Mouse (Mus musculus) heart, embryonic 13.5 days (tissue): ENCODE results near the gene Pax8. TPM values are rescaled to one million over a fixed set of nuclear protein-coding genes. Genes with fewer than 3 reads are reported as not detected.

Source experiments
- ATAC-seq: fragments of 200-750 bp; cut with Nextera tagmentation; 2 replicates; pipeline ENCODE4 v1.8.0; 2017; ENCODE audit warnings: moderate TSS enrichment; ENCODE audit not compliant: insufficient number of reproducible peaks, low FRiP score, low TSS enrichment; ENCODE audit errors: extremely low read depth
- H3K27ac ChIP-seq: fragments of 300-500 bp; sonication (generic); replicated peaks from 2 replicates; pipeline ENCODE4 v1.5.1; 2015; ENCODE audit warnings: moderate library complexity, mild to moderate bottlenecking, inconsistent platforms
- H3K27me3 ChIP-seq: fragments of 300-500 bp; sonication (generic); replicated peaks from 2 replicates; pipeline ENCODE4 v1.6.1; 2015; ENCODE audit warnings: mild to moderate bottlenecking, inconsistent platforms
- H3K36me3 ChIP-seq: fragments of 300-500 bp; sonication (generic); 2 replicates; pipeline ENCODE4 v1.6.1; 2015; ENCODE audit warnings: mild to moderate bottlenecking, inconsistent platforms
- H3K4me1 ChIP-seq: fragments of 300-500 bp; sonication (generic); 2 replicates; pipeline ENCODE4 v1.6.1; 2015; ENCODE audit warnings: inconsistent platforms
- H3K4me2 ChIP-seq: fragments of 300-500 bp; sonication (generic); 2 replicates; pipeline ENCODE4 v1.6.1; 2015; ENCODE audit warnings: inconsistent platforms, mild to moderate bottlenecking, moderate library complexity
- H3K4me3 ChIP-seq: fragments of 300-500 bp; sonication (generic); 2 replicates; pipeline ENCODE4 v1.5.1; 2015; ENCODE audit warnings: moderate library complexity, mild to moderate bottlenecking, inconsistent platforms
- H3K9ac ChIP-seq: fragments of 300-500 bp; sonication (generic); 2 replicates; pipeline ENCODE4 v1.6.1; 2015; ENCODE audit warnings: inconsistent platforms, mild to moderate bottlenecking, moderate library complexity
- H3K9me3 ChIP-seq: fragments of 300-500 bp; sonication (generic); 2 replicates; pipeline ENCODE4 v1.6.1; 2016; ENCODE audit warnings: inconsistent platforms
- WGBS: fragments of 180-500 bp; shearing (Covaris S2); methylation state at CpG from one replicate; pipeline ENCODE4 v1.1.7; 2015; ENCODE audit warnings: mixed read lengths; 5-methylcytosine and 5-hydroxymethylcytosine counted together
- polyA plus RNA-seq: library from polyadenylated mRNA; unstranded; fragments of >200 nt; fragmentation: Nextera tagmentation; extraction: Ambion mirVana; gene quantifications from 2 replicates; pipeline ENCODE4 v1.2.1, GENCODE M21; 2015

The Pax8 gene
- polyA plus RNA-seq, 1 experiment from 2014 or later: 0.23 TPM

DNA sequence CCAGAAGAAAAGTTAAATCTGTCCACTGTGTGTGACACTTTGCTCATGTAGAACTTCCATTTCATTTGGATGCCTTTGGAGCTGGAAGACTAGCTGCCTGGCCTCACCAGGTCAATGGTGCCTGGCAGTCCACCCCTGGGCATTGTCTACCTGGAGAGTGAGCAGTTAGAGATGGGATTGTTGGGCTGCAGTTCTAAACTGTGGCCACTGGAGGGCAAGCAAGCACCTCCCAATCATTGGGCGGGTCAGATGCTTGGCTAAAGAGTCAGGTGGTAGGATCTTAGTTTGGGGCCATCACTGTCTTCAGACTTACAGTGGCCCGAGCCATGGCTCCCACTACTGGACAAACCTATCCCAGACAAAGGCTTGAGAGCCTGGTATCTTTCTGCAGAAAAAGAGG is 66.2 kb downstream of the Pax8 start:
- Histone ChIP-seq H3K9me3 (no peaks in the 10 kb centered on the region), H3K4me2 (no peak overlapping the region), H3K4me3 (no peak overlapping the region), H3K27ac (no peak overlapping the region), H3K27me3 (peaks cover 49% of the 10 kb centered on the region), H3K9ac (no peak overlapping the region), H3K4me1 (peaks cover 5% of the 10 kb centered on the region; the same call in 1 of the 2 replicates), H3K36me3 (no peaks in the 10 kb centered on the region)
- no peak for ATAC-seq
- 0% methylated on average over 2 of the region's 2 CpGs for WGBS

- Histone ChIP-seq H3K4me3 (no peak overlapping the region), H3K36me3 (no peaks in the 10 kb centered on the region), H3K27ac (no peak overlapping the region), H3K4me2 (no peak overlapping the region), H3K4me1 (peaks cover 5% of the 10 kb centered on the region; the same call in 1 of the 2 replicates), H3K9me3 (no peaks in the 10 kb centered on the region), H3K27me3 (peaks cover 61% of the 10 kb centered on the region), H3K9ac (no peak overlapping the region)
- WGBS: 53% methylated on average over 4 of the region's 4 CpGs
- ATAC-seq: no peak
Observed at GRCm38 (mm10) chr2:24407701-24408485, 67.5 kb downstream of the Pax8 start.

DNA sequence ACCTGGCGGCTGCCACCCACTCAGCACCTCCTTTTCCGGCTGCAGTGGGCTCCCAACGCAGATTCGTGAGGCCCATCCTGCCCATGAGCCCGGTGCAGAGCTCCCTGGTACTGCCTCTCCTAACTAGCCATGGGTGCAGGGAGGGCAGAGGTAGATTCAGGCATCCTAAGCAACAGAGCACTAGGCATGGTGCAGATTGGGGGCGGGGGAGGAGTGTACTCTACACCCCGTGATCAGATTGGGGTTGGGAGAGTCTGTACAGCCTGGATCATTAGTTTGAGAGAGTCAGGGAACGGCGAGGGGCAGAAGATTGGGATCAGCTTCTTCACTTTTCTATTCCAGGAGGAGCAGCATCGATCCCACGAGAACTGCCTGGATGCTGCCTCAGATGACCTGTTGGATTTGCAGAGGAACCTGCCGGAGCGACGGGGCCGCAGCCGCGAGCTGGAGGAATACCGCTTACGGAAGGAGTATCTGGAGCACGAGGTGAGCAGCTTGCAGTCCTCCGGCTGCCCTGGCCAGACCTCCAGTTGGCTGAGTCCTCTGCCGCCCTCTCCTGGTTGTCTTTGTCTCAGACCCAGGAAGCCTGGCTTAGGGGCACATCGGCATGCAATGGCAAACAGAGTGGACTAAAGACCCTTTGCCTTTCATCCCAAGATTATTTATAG is 69.9 kb downstream of the Pax8 start:
- H3K4me2 ChIP-seq: peak overlapping the region; percentile 70
- no peaks in the 10 kb centered on the region for H3K36me3 ChIP-seq
- no peak for ATAC-seq
- peaks cover 55% of the 10 kb centered on the region for H3K27me3 ChIP-seq
- H3K9me3 ChIP-seq: no peaks in the 10 kb centered on the region
- H3K27ac ChIP-seq: no peak overlapping the region
- peak overlapping the region; percentile 74 for H3K9ac ChIP-seq
- peak overlapping the region; percentile 40 for H3K4me3 ChIP-seq
- 10% methylated on average over 23 of the region's 23 CpGs for WGBS
- peaks cover 10% of the 10 kb centered on the region; the same call in 1 of the 2 replicates for H3K4me1 ChIP-seq

DNA sequence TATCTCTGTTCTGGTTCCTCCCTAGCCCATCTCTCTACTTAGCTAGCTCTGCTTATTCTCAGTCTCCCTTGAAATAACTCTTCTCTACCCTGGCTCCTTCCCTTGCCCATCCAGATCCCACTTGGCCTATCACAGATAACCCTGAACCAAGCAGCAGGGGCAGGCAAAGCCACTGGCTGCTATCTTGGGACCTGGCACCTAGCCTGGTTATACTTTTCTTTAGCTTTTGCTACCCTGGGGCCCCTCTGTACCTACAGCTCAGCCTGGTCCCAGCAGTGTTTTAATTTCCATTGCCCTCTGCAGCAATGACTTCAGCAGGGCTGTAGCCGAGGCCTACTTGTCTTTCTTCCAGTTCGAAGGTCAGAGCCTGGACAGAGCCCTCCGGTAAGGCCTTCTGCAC is 74.7 kb downstream of the Pax8 start:
- Histone ChIP-seq H3K4me2 (no peak overlapping the region), H3K36me3 (no peaks in the 10 kb centered on the region), H3K27ac (no peak overlapping the region), H3K4me3 (no peak overlapping the region), H3K9me3 (no peaks in the 10 kb centered on the region), H3K27me3 (peaks cover 27% of the 10 kb centered on the region), H3K9ac (no peak overlapping the region), H3K4me1 (peaks cover 12% of the 10 kb centered on the region; the same call in 1 of the 2 replicates)
- no peak for ATAC-seq
- 73% methylated on average over 3 of the region's 3 CpGs for WGBS

GRCm38 (mm10) chr2:24397115-24397514 is 78.3 kb downstream of the Pax8 start:
- no peaks in the 10 kb centered on the region; the same call in 1 of the 2 replicates for H3K27me3 ChIP-seq
- H3K4me1 ChIP-seq: peaks cover 7% of the 10 kb centered on the region; the same call in 1 of the 2 replicates
- H3K27ac ChIP-seq: no peak overlapping the region
- H3K36me3 ChIP-seq: no peaks in the 10 kb centered on the region
- no peaks in the 10 kb centered on the region for H3K9me3 ChIP-seq
- ATAC-seq: no peak
- H3K4me3 ChIP-seq: no peak overlapping the region
- WGBS: 15% methylated on average over 2 of the region's 2 CpGs
- no peak overlapping the region for H3K9ac ChIP-seq
- H3K4me2 ChIP-seq: no peak overlapping the region

DNA sequence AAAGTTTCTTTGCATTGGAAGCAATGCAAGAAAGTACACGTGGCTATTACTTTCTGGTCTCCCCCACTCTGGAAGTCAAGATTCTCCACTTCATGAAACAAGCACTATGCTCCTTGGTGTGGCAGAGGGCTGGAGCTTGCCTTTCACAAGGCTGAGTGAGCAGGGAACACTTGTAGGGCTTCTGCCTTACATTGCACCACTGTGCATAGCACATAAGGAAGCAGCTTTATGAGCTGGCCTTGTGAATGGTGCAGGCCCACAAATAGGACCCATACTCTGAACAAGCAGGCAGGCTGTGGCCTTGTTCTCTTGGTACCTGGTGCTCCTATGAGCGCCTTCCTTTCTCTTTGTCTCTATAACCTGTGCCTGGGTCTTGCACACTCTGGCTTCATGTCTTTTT is 82.1 kb downstream of the Pax8 start:
- ATAC-seq: no peak

GRCm38 (mm10) chr2:24387361-24388283 is 87.8 kb downstream of the Pax8 start:
- H3K4me2 ChIP-seq: no peak overlapping the region; the same call in 1 of the 2 replicates
- no peaks in the 10 kb centered on the region for H3K9me3 ChIP-seq
- no peak overlapping the region for H3K4me3 ChIP-seq
- H3K36me3 ChIP-seq: no peaks in the 10 kb centered on the region
- H3K4me1 ChIP-seq: no peaks in the 10 kb centered on the region
- H3K9ac ChIP-seq: no peak overlapping the region
- no peak for ATAC-seq
- WGBS: 77% methylated on average over 4 of the region's 4 CpGs
- no peak overlapping the region for H3K27ac ChIP-seq
- no peaks in the 10 kb centered on the region for H3K27me3 ChIP-seq

More for the DNA sequence above, 82.1 kb downstream of the Pax8 start:
- H3K9me3 ChIP-seq: no peaks in the 10 kb centered on the region
- H3K9ac ChIP-seq: no peak overlapping the region
- H3K4me3 ChIP-seq: no peak overlapping the region
- H3K27me3 ChIP-seq: no peaks in the 10 kb centered on the region; the same call in 1 of the 2 replicates
- no peaks in the 10 kb centered on the region for H3K36me3 ChIP-seq
- H3K27ac ChIP-seq: no peak overlapping the region
- WGBS: 72% methylated on average over 2 of the region's 2 CpGs
- H3K4me2 ChIP-seq: no peak overlapping the region
- no peaks in the 10 kb centered on the region for H3K4me1 ChIP-seq

DNA sequence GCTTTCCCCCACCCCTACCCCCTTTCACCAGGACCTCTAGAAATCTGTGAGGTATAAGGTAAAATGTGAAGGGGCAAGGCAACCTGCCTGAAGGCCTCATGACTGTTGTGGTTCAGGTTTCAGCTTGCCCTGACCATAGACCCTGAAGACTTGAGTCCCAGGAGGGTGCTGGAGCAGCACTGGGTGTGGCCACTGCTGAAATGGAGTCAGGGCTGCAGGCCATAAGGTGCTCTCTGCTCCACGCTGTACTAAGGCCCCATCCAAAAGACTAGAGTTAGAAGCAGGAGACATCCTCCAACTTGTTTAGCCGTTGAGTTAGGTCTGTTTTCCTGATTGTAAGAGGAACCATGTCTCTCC is 88.5 kb downstream of the Pax8 start:
- Histone ChIP-seq H3K4me1 (no peaks in the 10 kb centered on the region), H3K27me3 (no peaks in the 10 kb centered on the region), H3K4me3 (0 out of 2 replicates have a peak overlapping the region, but pooled peaks have one; percentile 9), H3K36me3 (no peaks in the 10 kb centered on the region), H3K4me2 (no peak overlapping the region), H3K9me3 (no peaks in the 10 kb centered on the region), H3K9ac (no peak overlapping the region), H3K27ac (no peak overlapping the region)
- WGBS: 91% methylated on average over 2 of the region's 2 CpGs
- no peak for ATAC-seq

DNA sequence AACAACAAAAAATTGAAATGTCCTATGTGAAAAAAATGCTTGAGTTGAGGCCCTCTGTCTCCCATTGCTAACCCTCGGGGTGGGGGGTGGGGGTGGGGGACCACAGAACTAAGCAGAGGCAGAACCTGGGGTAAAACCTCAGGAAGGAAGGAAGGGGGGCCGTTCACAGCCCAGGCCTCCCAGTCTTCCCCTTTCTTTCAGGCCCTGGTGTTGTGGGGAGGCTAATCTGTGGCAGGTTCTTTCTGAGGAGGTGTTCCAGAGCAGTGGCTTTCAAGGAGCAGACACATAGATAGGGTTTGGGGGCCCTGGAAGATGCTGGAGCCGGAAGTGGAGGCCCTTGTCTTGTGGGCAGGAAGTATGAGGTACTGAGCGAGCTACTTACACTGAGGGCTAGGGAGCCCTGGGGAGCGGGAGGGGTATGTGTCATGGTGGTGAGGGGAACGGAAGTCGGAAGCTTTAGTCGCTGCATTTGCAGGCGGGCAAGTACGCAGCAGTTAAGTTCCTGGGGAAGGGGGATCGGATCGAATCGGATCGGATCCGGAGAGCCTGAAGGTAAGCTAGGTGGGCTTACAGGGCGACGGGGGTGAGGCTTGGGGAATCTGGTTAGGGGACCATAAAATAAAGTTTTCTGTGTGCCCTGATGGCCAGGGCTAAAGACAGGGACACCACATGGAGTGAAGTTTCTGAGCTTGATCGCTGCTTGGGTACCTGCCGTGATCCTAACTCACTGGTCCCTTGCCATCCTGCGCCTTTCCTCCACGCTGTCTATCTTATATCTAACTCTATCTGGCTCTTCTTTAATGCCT is 89.0 kb downstream of the Pax8 start:
- no peak overlapping the region for H3K27ac ChIP-seq
- peak overlapping the region; percentile 9; the same call in 1 of the 2 replicates for H3K4me3 ChIP-seq
- no peaks in the 10 kb centered on the region for H3K36me3 ChIP-seq
- ATAC-seq: no peak
- H3K27me3 ChIP-seq: no peaks in the 10 kb centered on the region
- no peaks in the 10 kb centered on the region for H3K4me1 ChIP-seq
- no peaks in the 10 kb centered on the region for H3K9me3 ChIP-seq
- H3K9ac ChIP-seq: no peak overlapping the region
- 72% methylated on average over 21 of the region's 21 CpGs for WGBS
- H3K4me2 ChIP-seq: no peak overlapping the region

DNA sequence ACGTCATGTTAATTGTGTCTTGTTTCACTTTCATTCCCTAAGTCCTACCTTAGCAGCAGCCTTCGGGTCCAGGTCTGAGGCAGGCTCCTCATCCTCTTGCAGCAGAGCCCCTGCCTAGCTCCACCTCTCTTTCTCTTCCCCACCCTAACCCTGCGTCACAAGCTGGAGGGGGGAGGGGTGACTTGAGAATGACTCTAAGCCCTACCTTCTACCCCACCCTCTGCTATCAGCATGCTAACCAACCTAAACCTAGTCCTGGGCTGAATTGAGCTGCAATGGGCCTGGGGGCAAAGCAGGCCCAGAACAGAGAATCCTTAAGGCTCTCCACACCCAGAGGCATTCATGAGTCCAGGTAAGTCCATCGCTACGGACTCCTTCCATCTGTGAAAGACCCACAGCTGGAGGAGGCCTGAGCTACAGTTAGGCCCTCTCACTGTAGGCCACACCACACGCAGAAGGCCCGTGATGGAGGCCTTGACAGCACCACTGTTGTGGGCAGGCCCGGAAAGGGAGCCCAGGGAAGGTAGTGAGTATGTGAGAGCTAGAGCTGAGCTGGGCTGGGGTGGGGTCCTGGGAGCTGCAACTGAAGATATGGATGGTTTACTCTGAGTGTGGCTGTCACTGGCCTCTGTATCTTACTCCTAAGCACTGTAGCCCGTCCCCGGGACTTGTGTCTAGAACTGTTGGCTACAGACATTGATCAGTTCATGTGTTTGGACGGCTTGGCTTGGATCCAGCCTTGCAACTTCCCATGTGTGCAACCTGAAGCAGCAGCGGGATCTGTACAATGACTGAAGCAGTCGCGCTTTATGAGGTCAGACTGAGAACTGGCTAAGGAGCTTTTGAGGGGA is 90.1 kb downstream of the Pax8 start:
- no peaks in the 10 kb centered on the region for H3K27me3 ChIP-seq
- H3K4me1 ChIP-seq: no peaks in the 10 kb centered on the region
- H3K9me3 ChIP-seq: no peaks in the 10 kb centered on the region
- ATAC-seq: peak; percentile 21; the same call in 1 of the 2 replicates
- WGBS: 69% methylated on average over 14 of the region's 14 CpGs
- H3K27ac ChIP-seq: no peak overlapping the region
- no peak overlapping the region for H3K9ac ChIP-seq
- H3K36me3 ChIP-seq: no peaks in the 10 kb centered on the region
- H3K4me3 ChIP-seq: no peak overlapping the region
- no peak overlapping the region for H3K4me2 ChIP-seq
